Mouse (Mus musculus): Measurements from ENCODE around the gene Ttc28. TPM values are rescaled to one million over a fixed set of nuclear protein-coding genes. Genes with fewer than 3 reads are reported as not detected.
"Not testable (repeated sequence)": the region's sequence is repeated elsewhere in the genome, so short reads cannot be mapped to it uniquely, and the experiment has no call there.

Gene Ttc28
- 6.7 TPM in 2 replicates for polyA plus RNA-seq (2012; ENCODE audit: insufficient read depth, low replicate concordance)

- Histone ChIP-seq H3K4me1 (peaks cover 11% of the 10 kb centered on the region), H3K9me3 (no peaks in the 10 kb centered on the region), H3K4me3 (replicated peaks) (peak within 1 kb of the TSS; percentile 98), H3K27me3 (replicated peaks) (peaks cover 10% of the 10 kb centered on the region), H3K36me3 (replicated peaks; ENCODE audit: low read length) (peaks cover 15% of the 10 kb centered on the region)
- TF ChIP-seq FLI1 (IDR thresholded peaks at IDR 0.05; ENCODE audit: low read length) = no peak
Observed at GRCm38 (mm10) chr5:110879584-110880374, at the start of gene Ttc28. Gene Ttc28 (plus strand): TSS chr5:110879803.

GRCm38 (mm10) chr5:110831036-110831720, 48.4 kb upstream of the Ttc28 start:
- Histone ChIP-seq H3K36me3 (replicated peaks; ENCODE audit: low read length) (peaks cover 80% of the 10 kb centered on the region), H3K4me1 (peaks cover 20% of the 10 kb centered on the region), H3K9me3 (no peaks in the 10 kb centered on the region), H3K4me3 (replicated peaks) (no peak overlapping the region), H3K27me3 (replicated peaks) (no peaks in the 10 kb centered on the region)
- TF ChIP-seq GATA1 (IDR thresholded peaks at IDR 0.05; ENCODE audit: borderline replicate concordance, low read length) = no peak
- TF ChIP-seq FLI1 (IDR thresholded peaks at IDR 0.05; ENCODE audit: low read length) = no peak

GRCm38 (mm10) chr5:110835959-110836358, 43.6 kb upstream of the Ttc28 start:
- peaks cover 43% of the 10 kb centered on the region for H3K36me3 ChIP-seq (replicated peaks; ENCODE audit: low read length)
- peak overlapping the region; percentile 87 for H3K4me3 ChIP-seq (replicated peaks)
- no peaks in the 10 kb centered on the region for H3K27me3 ChIP-seq (replicated peaks)
- TF ChIP-seq GATA1 (IDR thresholded peaks at IDR 0.05; ENCODE audit: borderline replicate concordance, low read length) = peak; percentile 44; the same call in 1 of the 3 replicates
- no peak for TF ChIP-seq FLI1 (IDR thresholded peaks at IDR 0.05; ENCODE audit: low read length)
- peaks cover 48% of the 10 kb centered on the region for H3K4me1 ChIP-seq
- no peaks in the 10 kb centered on the region for H3K9me3 ChIP-seq

- Histone ChIP-seq H3K4me1 (peaks cover 61% of the 10 kb centered on the region), H3K4me3 (replicated peaks) (peak overlapping the region; percentile 62), H3K36me3 (replicated peaks; ENCODE audit: low read length) (peaks cover 40% of the 10 kb centered on the region)
- not testable (repeated sequence) for H3K27me3 ChIP-seq (replicated peaks); H3K9me3 ChIP-seq
Observed at GRCm38 (mm10) chr5:110838016-110838415, 41.6 kb upstream of the Ttc28 start.

GRCm38 (mm10) chr5:110839038-110839677, 40.4 kb upstream of the Ttc28 start:
- Histone ChIP-seq H3K4me1 (peaks cover 63% of the 10 kb centered on the region), H3K9me3 (no peaks in the 10 kb centered on the region), H3K36me3 (replicated peaks; ENCODE audit: low read length) (peaks cover 36% of the 10 kb centered on the region), H3K27me3 (replicated peaks) (no peaks in the 10 kb centered on the region), H3K4me3 (replicated peaks) (peak overlapping the region; percentile 96)
- TF ChIP-seq FLI1 (IDR thresholded peaks at IDR 0.05; ENCODE audit: low read length) = no peak
- TF ChIP-seq GATA1 (IDR thresholded peaks at IDR 0.05; ENCODE audit: borderline replicate concordance, low read length) = no peak

GRCm38 (mm10) chr5:110839678-110840365, 39.8 kb upstream of the Ttc28 start, which contains the start of the genes Hscb and Chek2:
Gene Hscb (minus strand): TSS chr5:110839777.
Gene Chek2 (plus strand): TSS chr5:110839979.
- TF ChIP-seq GATA1 (IDR thresholded peaks at IDR 0.05; ENCODE audit: borderline replicate concordance, low read length) = peak; percentile 100
- no peak for TF ChIP-seq FLI1 (IDR thresholded peaks at IDR 0.05; ENCODE audit: low read length)
- H3K9me3 ChIP-seq = no peaks in the 10 kb centered on the region
- peak within 1 kb of the TSS; percentile 96 for H3K4me3 ChIP-seq (replicated peaks)
- peaks cover 59% of the 10 kb centered on the region for H3K4me1 ChIP-seq
- no peaks in the 10 kb centered on the region for H3K27me3 ChIP-seq (replicated peaks)
- peaks cover 37% of the 10 kb centered on the region for H3K36me3 ChIP-seq (replicated peaks; ENCODE audit: low read length)

- Histone ChIP-seq H3K27me3 (replicated peaks) (no peaks in the 10 kb centered on the region), H3K36me3 (replicated peaks; ENCODE audit: low read length) (peaks cover 39% of the 10 kb centered on the region), H3K4me1 (peaks cover 55% of the 10 kb centered on the region), H3K4me3 (replicated peaks) (peak overlapping the region; percentile 96), H3K9me3 (no peaks in the 10 kb centered on the region)
- no peak for TF ChIP-seq GATA1 (IDR thresholded peaks at IDR 0.05; ENCODE audit: borderline replicate concordance, low read length)
- no peak for TF ChIP-seq FLI1 (IDR thresholded peaks at IDR 0.05; ENCODE audit: low read length)
Observed at GRCm38 (mm10) chr5:110840465-110840864, 39.1 kb upstream of the Ttc28 start.

GRCm38 (mm10) chr5:110841046-110841862, 38.3 kb upstream of the Ttc28 start:
- H3K9me3 ChIP-seq = no peaks in the 10 kb centered on the region
- peaks cover 46% of the 10 kb centered on the region for H3K36me3 ChIP-seq (replicated peaks; ENCODE audit: low read length)
- H3K4me1 ChIP-seq = peaks cover 51% of the 10 kb centered on the region
- TF ChIP-seq FLI1 (IDR thresholded peaks at IDR 0.05; ENCODE audit: low read length) (no peak), GATA1 (IDR thresholded peaks at IDR 0.05; ENCODE audit: borderline replicate concordance, low read length) (no peak)
- H3K27me3 ChIP-seq (replicated peaks) = no peaks in the 10 kb centered on the region
- H3K4me3 ChIP-seq (replicated peaks) = peak overlapping the region; percentile 96

GRCm38 (mm10) chr5:110852990-110853389, 26.6 kb upstream of the Ttc28 start:
- TF ChIP-seq GATA1 (IDR thresholded peaks at IDR 0.05; ENCODE audit: borderline replicate concordance, low read length) (no peak), FLI1 (IDR thresholded peaks at IDR 0.05; ENCODE audit: low read length) (no peak)
- peaks cover 93% of the 10 kb centered on the region for H3K36me3 ChIP-seq (replicated peaks; ENCODE audit: low read length)
- H3K4me1 ChIP-seq = peaks cover 11% of the 10 kb centered on the region
- H3K27me3 ChIP-seq (replicated peaks) = no peaks in the 10 kb centered on the region
- no peak overlapping the region for H3K4me3 ChIP-seq (replicated peaks)
- H3K9me3 ChIP-seq = no peaks in the 10 kb centered on the region
